Mouse (Mus musculus) layer of hippocampus, adult 9-11 months (tissue): ENCODE measurements at regions not wholly inside any gene's neighbourhood (a gene's known extent, or its start where the extent isn't known, plus 50 kb on each side); places are given as distances from the start of the nearest gene placed in this dataset.

Experiments used
- DNase-seq: peaks from one replicate; pipeline ENCODE4 v3.0.0; 2022

- DNase-seq = no peak
These were observed 280.2 kb upstream of the Fam49a start for GRCm38 (mm10) chr12:11981743-11982142.

DNA sequence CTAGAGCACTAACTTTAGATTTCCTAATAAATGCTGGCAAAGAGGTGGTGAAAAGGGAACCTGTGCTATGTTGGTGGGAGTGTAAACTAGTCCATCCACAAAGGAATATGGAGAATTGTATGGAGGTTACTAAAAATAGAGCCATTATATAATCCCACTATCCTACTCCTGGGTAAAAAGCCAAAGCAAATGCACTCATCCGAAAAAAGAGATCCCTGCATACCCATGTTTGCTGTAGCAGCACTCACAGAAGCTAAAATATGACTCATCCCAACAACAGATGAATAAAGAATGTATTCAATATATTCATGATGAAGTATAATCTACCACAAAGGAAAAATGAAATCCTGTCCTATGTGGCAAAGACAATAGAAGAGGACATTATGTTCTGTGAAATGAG lies 268.4 kb upstream of the Fam49a start:
- DNase-seq = peak; percentile 14

- DNase-seq = no peak
These were observed 262.7 kb upstream of the Fam49a start for GRCm38 (mm10) chr12:11999199-11999598.

- DNase-seq = no peak
These were observed 259.5 kb upstream of the Fam49a start for GRCm38 (mm10) chr12:12002414-12002813.

GRCm38 (mm10) chr12:12010592-12010991 lies 251.3 kb upstream of the Fam49a start:
- no peak for DNase-seq

GRCm38 (mm10) chr12:12023819-12024470 lies 238.0 kb upstream of the Fam49a start:
- DNase-seq = peak; percentile 27

GRCm38 (mm10) chr12:12030039-12030550 lies 231.8 kb upstream of the Fam49a start:
- DNase-seq = no peak

GRCm38 (mm10) chr12:12034521-12034920 lies 227.4 kb upstream of the Fam49a start:
- no peak for DNase-seq

DNA sequence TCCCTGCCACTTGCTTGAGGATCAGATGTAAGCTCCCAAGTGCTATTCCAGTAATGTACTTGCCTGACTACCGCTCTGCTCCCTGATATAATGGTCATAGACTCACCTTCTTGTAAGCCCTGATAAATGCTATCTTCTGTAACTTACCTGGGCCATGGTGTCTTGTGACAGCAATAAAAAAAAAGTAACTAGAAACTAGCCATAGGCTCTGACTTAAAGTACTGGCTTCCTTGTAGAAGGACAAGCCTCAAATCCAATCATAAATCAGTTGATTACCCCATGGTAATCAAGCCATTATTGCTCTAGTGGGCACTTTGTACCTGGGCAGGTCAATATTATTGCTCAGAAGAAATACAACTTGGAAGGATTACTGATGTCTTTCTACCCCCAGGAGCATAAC lies 222.7 kb upstream of the Fam49a start:
- DNase-seq = no peak

GRCm38 (mm10) chr12:12062215-12062614 lies 199.7 kb upstream of the Fam49a start:
- no peak for DNase-seq

DNA sequence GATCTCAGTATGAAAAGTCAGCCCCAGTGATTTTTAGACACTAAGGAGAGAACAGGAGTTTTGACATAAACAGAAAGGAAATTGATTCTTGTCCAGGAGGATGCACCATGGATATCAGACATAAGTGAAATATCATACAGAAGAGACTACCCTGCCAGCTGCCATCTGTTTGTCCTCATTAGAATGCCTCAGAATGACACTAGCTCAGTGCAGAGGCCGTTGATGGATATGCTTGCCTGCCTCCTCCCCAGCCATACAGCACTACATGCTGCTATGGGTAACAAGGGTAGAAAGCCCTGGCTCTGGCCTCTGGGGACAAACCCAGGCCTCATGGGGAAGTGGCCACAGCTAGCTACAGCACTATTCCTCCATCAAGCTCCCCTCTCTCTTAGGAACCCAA lies 198.0 kb upstream of the Fam49a start:
- DNase-seq = peak; percentile 16

GRCm38 (mm10) chr12:12064395-12064794 lies 197.5 kb upstream of the Fam49a start:
- peak; percentile 9 for DNase-seq

DNA sequence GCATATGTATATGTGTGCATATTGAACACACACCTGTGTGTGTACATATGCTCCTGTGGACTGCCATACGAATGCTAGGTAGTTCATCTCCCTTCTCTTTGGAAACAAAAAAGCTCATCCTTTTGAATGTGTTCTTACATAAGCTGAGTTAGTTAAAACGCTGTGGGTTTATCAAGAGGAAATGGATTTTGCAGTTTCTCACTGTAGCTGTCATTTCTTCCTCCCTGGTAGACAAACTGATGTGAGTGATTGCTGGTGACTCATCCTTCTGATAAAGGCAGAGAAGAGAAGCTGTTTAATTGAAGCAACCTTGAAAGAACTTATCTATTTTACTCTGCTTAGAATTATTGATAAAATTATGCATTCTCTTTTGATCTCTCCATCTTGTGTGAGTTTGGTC lies 173.6 kb upstream of the Fam49a start:
- no peak for DNase-seq
